Mouse (Mus musculus) liver, adult 2 months (tissue): Measurements from ENCODE around the gene Phldb2.

Experiments used
- CTCF ChIP-seq: fragments of 200-500 bp; IDR thresholded peaks from 2 replicates; pipeline ENCODE4 v1.5.1; 2011; ENCODE audit warnings: low read depth, low read length, control low read depth
- POLR2A ChIP-seq: fragments of 200-500 bp; IDR thresholded peaks from 2 replicates; pipeline ENCODE4 v1.6.1; 2011; ENCODE audit warnings: low read length, control low read depth; ENCODE audit not compliant: insufficient read depth; ENCODE audit errors: extremely low read depth

- no peak for TF ChIP-seq POLR2A
- TF ChIP-seq CTCF = no peak
Measured at GRCm38 (mm10) chr16:45963088-45963487, 9.7 kb upstream of the Phldb2 start.
